Mouse (Mus musculus): ENCODE data around the gene Cep350. TPM values are rescaled to one million over a fixed set of nuclear protein-coding genes. Genes with fewer than 3 reads are reported as not detected.

Cep350 gene
- 12.3 and 19.1 TPM in 2 replicates for polyA plus RNA-seq (2014; fragmentation: Nextera tagmentation; extraction: Ambion mirVana)

DNA sequence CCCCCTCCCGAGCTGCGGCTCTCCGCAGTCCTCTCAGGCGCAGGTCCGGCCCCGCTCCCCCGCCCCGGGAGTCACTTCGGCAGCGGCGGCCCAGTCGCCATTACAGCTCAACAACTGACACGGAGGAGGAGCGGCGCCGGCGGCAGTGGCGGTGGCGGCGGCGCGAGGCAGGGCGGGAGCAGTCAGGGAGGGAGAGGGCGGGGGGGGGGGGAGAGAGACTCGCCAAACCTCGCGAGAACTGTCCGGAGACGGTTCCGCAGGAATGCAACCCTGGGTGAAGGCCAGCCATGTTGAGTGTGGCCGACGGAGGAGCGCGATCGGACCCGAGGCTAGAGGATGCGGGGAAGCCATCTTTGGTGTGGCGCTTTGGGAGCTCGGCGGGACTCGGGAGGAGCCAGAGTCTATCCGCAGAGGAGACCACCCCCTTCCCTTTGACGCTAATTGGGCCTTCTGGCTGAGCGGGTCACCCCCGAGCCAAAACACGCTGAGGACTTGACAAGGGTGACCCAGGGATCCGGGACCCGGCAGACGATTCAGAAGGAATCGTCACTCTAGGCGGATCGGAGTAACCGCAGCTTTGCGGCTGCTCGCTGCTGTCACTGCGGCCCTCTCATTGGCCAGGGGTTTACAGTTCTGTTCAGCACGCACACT, at the start of gene Cep350:
Cep350 (minus strand) TSS at position 188 of the 651 bp plus-strand sequence.
- H3K4me1 ChIP-seq (ENCODE audit: control insufficient read depth, insufficient read depth, low read length), result peaks cover 9% of the 10 kb centered on the region; the same call in 1 of the 2 replicates
- no peaks in the 10 kb centered on the region for H3K36me3 ChIP-seq (ENCODE audit: control insufficient read depth, insufficient read depth, low read length)
- peak within 1 kb of the TSS; percentile 75 for H3K4me2 ChIP-seq (ENCODE audit: low read depth, low read length)
- H3K27ac ChIP-seq (ENCODE audit: low read depth, low read length), result peak within 1 kb of the TSS; percentile 90
- under 1% methylated on average over 33 of the region's 57 CpGs for WGBS
- ATAC-seq (ENCODE audit: low read depth), result peak; percentile 99
- peak within 1 kb of the TSS; percentile 98 for H3K4me3 ChIP-seq (ENCODE audit: low read depth, low read length)
- H3K9ac ChIP-seq (replicated peaks; ENCODE audit: low read depth, low read length), result peak within 1 kb of the TSS; percentile 97
- no peaks in the 10 kb centered on the region for H3K9me3 ChIP-seq (ENCODE audit: control insufficient read depth, low read length)
- H3K27me3 ChIP-seq (ENCODE audit: control insufficient read depth, insufficient read depth, low read length), result no peaks in the 10 kb centered on the region

DNA sequence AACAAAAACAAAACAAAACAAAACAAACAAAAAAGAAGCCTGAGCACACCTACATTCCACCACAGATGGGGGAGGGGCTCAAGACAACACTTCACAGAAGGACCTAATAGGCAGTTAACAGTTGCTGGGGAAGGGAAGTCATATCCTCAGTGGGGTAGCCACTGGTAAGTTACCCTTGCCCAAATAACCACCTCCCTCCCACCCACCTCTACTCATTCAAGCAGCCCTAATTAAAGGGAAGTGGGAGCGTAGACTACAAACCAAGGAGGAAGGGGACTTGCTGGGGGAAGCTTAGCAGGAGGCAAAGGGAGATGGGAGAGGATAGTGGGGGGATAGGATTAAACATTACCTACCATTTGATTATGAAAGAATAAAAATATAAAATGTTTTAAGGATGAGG, 47.3 kb upstream of the Cep350 start:
- Histone ChIP-seq H3K4me3 (ENCODE audit: low read depth, low read length) (no peak overlapping the region), H3K4me2 (ENCODE audit: low read depth, low read length) (no peak overlapping the region), H3K27me3 (ENCODE audit: control insufficient read depth, insufficient read depth, low read length) (no peaks in the 10 kb centered on the region), H3K4me1 (ENCODE audit: control insufficient read depth, insufficient read depth, low read length) (no peaks in the 10 kb centered on the region), H3K9me3 (ENCODE audit: control insufficient read depth, low read length) (no peaks in the 10 kb centered on the region), H3K9ac (replicated peaks; ENCODE audit: low read depth, low read length) (no peak overlapping the region), H3K36me3 (ENCODE audit: control insufficient read depth, insufficient read depth, low read length) (peaks cover 19% of the 10 kb centered on the region), H3K27ac (ENCODE audit: low read depth, low read length) (no peak overlapping the region)
- 58% methylated on average over 1 of the region's 1 CpGs for WGBS
- no peak for ATAC-seq (ENCODE audit: low read depth)

DNA sequence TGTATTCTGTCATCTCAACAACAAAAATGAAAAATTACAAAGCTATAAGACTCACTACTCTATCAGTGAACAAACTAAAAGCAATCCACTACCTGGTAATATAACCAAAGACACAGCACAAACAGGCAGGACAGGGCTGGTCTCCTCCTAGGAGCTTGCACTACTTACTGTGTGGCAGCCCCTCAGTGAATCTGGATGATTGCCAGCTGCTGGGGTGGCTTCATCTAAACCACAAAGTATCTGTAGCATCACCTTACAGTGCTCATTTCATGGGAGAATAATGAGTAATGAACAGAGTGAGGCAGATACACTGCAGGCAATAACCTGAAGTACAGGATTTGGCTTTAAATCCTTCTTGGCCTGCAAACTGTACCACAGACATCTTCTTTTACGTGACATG, 46.7 kb upstream of the Cep350 start:
- no peak overlapping the region for H3K4me3 ChIP-seq (ENCODE audit: low read depth, low read length)
- no peaks in the 10 kb centered on the region for H3K27me3 ChIP-seq (ENCODE audit: control insufficient read depth, insufficient read depth, low read length)
- H3K9ac ChIP-seq (replicated peaks; ENCODE audit: low read depth, low read length), result no peak overlapping the region
- H3K4me1 ChIP-seq (ENCODE audit: control insufficient read depth, insufficient read depth, low read length), result no peaks in the 10 kb centered on the region
- no peak overlapping the region for H3K4me2 ChIP-seq (ENCODE audit: low read depth, low read length)
- H3K27ac ChIP-seq (ENCODE audit: low read depth, low read length), result no peak overlapping the region
- no peak for ATAC-seq (ENCODE audit: low read depth)
- H3K36me3 ChIP-seq (ENCODE audit: control insufficient read depth, insufficient read depth, low read length), result peaks cover 19% of the 10 kb centered on the region
- no peaks in the 10 kb centered on the region for H3K9me3 ChIP-seq (ENCODE audit: control insufficient read depth, low read length)
- 100% methylated on average over 1 of the region's 1 CpGs for WGBS

DNA sequence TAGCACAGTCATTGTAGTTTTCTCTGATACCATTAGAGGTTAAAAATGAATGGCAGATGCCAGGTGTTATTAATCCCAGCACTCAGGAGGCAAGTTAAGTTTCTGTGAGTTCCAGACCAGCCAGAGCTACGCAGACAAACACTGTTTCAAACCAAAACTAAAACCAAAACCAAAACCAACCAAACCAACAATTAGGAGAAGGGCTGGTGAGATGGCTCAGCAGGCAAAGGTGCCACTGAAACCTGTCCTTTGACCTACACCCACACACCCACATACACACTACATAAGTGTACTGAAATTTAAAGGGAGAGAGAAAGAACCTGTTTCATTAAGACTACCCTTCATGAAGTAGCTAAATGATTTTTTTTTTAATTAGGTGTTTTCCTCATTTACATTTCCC, 35.9 kb upstream of the Cep350 start:
- Histone ChIP-seq H3K9ac (replicated peaks; ENCODE audit: low read depth, low read length) (no peak overlapping the region), H3K4me1 (ENCODE audit: control insufficient read depth, insufficient read depth, low read length) (no peaks in the 10 kb centered on the region), H3K27me3 (ENCODE audit: control insufficient read depth, insufficient read depth, low read length) (no peaks in the 10 kb centered on the region), H3K36me3 (ENCODE audit: control insufficient read depth, insufficient read depth, low read length) (peaks cover 24% of the 10 kb centered on the region), H3K4me3 (ENCODE audit: low read depth, low read length) (no peak overlapping the region), H3K9me3 (ENCODE audit: control insufficient read depth, low read length) (no peaks in the 10 kb centered on the region), H3K27ac (ENCODE audit: low read depth, low read length) (no peak overlapping the region), H3K4me2 (ENCODE audit: low read depth, low read length) (no peak overlapping the region)
- no peak for ATAC-seq (ENCODE audit: low read depth)
- WGBS, result 100% methylated on average over 1 of the region's 1 CpGs

- no peak overlapping the region for H3K27ac ChIP-seq (ENCODE audit: low read depth, low read length)
- H3K4me1 ChIP-seq (ENCODE audit: control insufficient read depth, insufficient read depth, low read length), result no peaks in the 10 kb centered on the region
- no peaks in the 10 kb centered on the region for H3K9me3 ChIP-seq (ENCODE audit: control insufficient read depth, low read length)
- no peak overlapping the region for H3K4me2 ChIP-seq (ENCODE audit: low read depth, low read length)
- 96% methylated on average over 11 of the region's 11 CpGs for WGBS
- no peak for ATAC-seq (ENCODE audit: low read depth)
- H3K27me3 ChIP-seq (ENCODE audit: control insufficient read depth, insufficient read depth, low read length), result no peaks in the 10 kb centered on the region
- peaks cover 17% of the 10 kb centered on the region; the same call in 1 of the 2 replicates for H3K36me3 ChIP-seq (ENCODE audit: control insufficient read depth, insufficient read depth, low read length)
- H3K9ac ChIP-seq (replicated peaks; ENCODE audit: low read depth, low read length), result no peak overlapping the region
- no peak overlapping the region for H3K4me3 ChIP-seq (ENCODE audit: low read depth, low read length)
Measured at GRCm38 (mm10) chr1:156005906-156006305, 32.9 kb upstream of the Cep350 start.

- H3K9ac ChIP-seq (replicated peaks; ENCODE audit: low read depth, low read length), result no peak overlapping the region
- no peak overlapping the region for H3K27ac ChIP-seq (ENCODE audit: low read depth, low read length)
- peaks cover 17% of the 10 kb centered on the region; the same call in 1 of the 2 replicates for H3K36me3 ChIP-seq (ENCODE audit: control insufficient read depth, insufficient read depth, low read length)
- H3K4me2 ChIP-seq (ENCODE audit: low read depth, low read length), result no peak overlapping the region
- WGBS, result 85% methylated on average over 7 of the region's 7 CpGs
- H3K4me3 ChIP-seq (ENCODE audit: low read depth, low read length), result no peak overlapping the region
- H3K27me3 ChIP-seq (ENCODE audit: control insufficient read depth, insufficient read depth, low read length), result no peaks in the 10 kb centered on the region
- H3K4me1 ChIP-seq (ENCODE audit: control insufficient read depth, insufficient read depth, low read length), result no peaks in the 10 kb centered on the region
- no peak for ATAC-seq (ENCODE audit: low read depth)
- H3K9me3 ChIP-seq (ENCODE audit: control insufficient read depth, low read length), result no peaks in the 10 kb centered on the region
Measured at GRCm38 (mm10) chr1:156003201-156003935, 30.3 kb upstream of the Cep350 start.

- H3K27me3 ChIP-seq (ENCODE audit: control insufficient read depth, insufficient read depth, low read length), result no peaks in the 10 kb centered on the region
- no peak overlapping the region for H3K27ac ChIP-seq (ENCODE audit: low read depth, low read length)
- H3K9ac ChIP-seq (replicated peaks; ENCODE audit: low read depth, low read length), result no peak overlapping the region
- ATAC-seq (ENCODE audit: low read depth), result no peak
- no peak overlapping the region for H3K4me3 ChIP-seq (ENCODE audit: low read depth, low read length)
- H3K4me2 ChIP-seq (ENCODE audit: low read depth, low read length), result no peak overlapping the region
- 93% methylated on average over 8 of the region's 8 CpGs for WGBS
- peaks cover 14% of the 10 kb centered on the region; the same call in 1 of the 2 replicates for H3K36me3 ChIP-seq (ENCODE audit: control insufficient read depth, insufficient read depth, low read length)
- H3K9me3 ChIP-seq (ENCODE audit: control insufficient read depth, low read length), result no peaks in the 10 kb centered on the region
- no peaks in the 10 kb centered on the region for H3K4me1 ChIP-seq (ENCODE audit: control insufficient read depth, insufficient read depth, low read length)
Measured at GRCm38 (mm10) chr1:156002366-156002765, 29.3 kb upstream of the Cep350 start.

DNA sequence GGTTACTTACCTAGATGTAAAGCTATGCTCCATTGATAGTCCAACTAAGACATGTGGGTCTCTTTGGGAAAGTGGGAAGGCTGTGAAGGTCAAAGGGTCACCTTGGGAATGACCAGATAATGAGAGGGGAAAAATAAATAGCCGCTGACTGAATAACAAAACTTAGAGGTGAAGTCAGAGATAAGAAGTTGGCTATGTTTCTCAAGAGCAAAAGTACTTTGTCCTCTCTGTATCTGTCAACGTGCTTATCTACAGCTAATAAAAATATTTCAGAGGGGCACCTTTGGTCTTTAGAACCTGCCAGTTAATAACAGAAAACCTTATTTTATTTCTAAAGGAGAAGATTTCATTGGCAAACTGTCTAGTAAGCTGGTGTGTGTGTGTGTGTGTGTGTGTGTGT, 22.6 kb upstream of the Cep350 start:
- H3K9me3 ChIP-seq (ENCODE audit: control insufficient read depth, low read length), result no peaks in the 10 kb centered on the region
- H3K27me3 ChIP-seq (ENCODE audit: control insufficient read depth, insufficient read depth, low read length), result no peaks in the 10 kb centered on the region
- WGBS, result 85% methylated on average over 2 of the region's 2 CpGs
- no peak overlapping the region for H3K4me2 ChIP-seq (ENCODE audit: low read depth, low read length)
- H3K9ac ChIP-seq (replicated peaks; ENCODE audit: low read depth, low read length), result no peak overlapping the region
- no peak overlapping the region for H3K27ac ChIP-seq (ENCODE audit: low read depth, low read length)
- H3K4me3 ChIP-seq (ENCODE audit: low read depth, low read length), result no peak overlapping the region
- no peaks in the 10 kb centered on the region for H3K4me1 ChIP-seq (ENCODE audit: control insufficient read depth, insufficient read depth, low read length)
- ATAC-seq (ENCODE audit: low read depth), result no peak
- no peaks in the 10 kb centered on the region for H3K36me3 ChIP-seq (ENCODE audit: control insufficient read depth, insufficient read depth, low read length)

DNA sequence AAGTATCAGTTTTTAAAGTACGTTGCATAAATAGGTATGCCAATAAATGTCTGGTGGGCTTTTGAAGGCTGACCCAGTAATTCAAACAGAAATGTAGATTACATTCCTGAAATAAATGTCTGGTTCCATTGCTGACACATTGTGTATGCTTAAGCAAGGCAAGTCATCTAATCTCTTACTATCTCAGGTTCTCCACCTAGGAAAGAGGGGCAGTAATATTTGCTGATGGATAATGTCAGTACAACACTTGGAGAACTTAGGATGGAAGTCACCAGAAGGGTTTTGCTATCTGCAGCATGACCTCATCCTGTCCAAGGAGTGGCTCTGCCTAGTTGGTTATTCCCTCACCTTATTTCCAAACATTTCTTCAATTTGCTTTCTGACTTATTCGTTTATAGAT, 21.5 kb upstream of the Cep350 start:
- no peaks in the 10 kb centered on the region for H3K36me3 ChIP-seq (ENCODE audit: control insufficient read depth, insufficient read depth, low read length)
- 92% methylated on average over 2 of the region's 2 CpGs for WGBS

More for the DNA sequence above, 21.5 kb upstream of the Cep350 start:
- Histone ChIP-seq H3K9me3 (ENCODE audit: control insufficient read depth, low read length) (no peaks in the 10 kb centered on the region), H3K4me2 (ENCODE audit: low read depth, low read length) (no peak overlapping the region), H3K27ac (ENCODE audit: low read depth, low read length) (no peak overlapping the region), H3K4me1 (ENCODE audit: control insufficient read depth, insufficient read depth, low read length) (no peaks in the 10 kb centered on the region), H3K9ac (replicated peaks; ENCODE audit: low read depth, low read length) (no peak overlapping the region), H3K27me3 (ENCODE audit: control insufficient read depth, insufficient read depth, low read length) (no peaks in the 10 kb centered on the region), H3K4me3 (ENCODE audit: low read depth, low read length) (no peak overlapping the region)
- ATAC-seq (ENCODE audit: low read depth), result no peak
